Mouse (Mus musculus) CH12.LX (cell line): ENCODE data around the gene Nxpe5. TPM values are rescaled to one million over a fixed set of nuclear protein-coding genes. Genes with fewer than 3 reads are reported as not detected.

Experiments
- DNase-seq: peaks from one replicate; pipeline ENCODE4 v3.0.0-alpha.2; 2013; ENCODE audit errors: extremely low read depth
- H3K27ac ChIP-seq: 2 replicates; pipeline ENCODE4 v1.5.1; 2012; ENCODE audit warnings: low read depth, mild to moderate bottlenecking, control low read depth, moderate library complexity; ENCODE audit not compliant: insufficient read depth
- H3K27me3 ChIP-seq: replicated peaks from 2 replicates; pipeline ENCODE3; 2012; ENCODE audit warnings: inconsistent platforms
- H3K36me3 ChIP-seq, 2 experiments: replicated peaks in 1 of 2; 2 replicates each; pipeline versions ENCODE3 to v1.6.1; 2012; ENCODE audit warnings: inconsistent platforms in 1 of 2, low read length in 1 of 2, mild to moderate bottlenecking in 1 of 2, mixed read lengths in 1 of 2, moderate library complexity in 1 of 2; ENCODE audit not compliant: control insufficient read depth in 1 of 2, insufficient read depth in 1 of 2
- H3K4me1 ChIP-seq, 2 experiments: 2 replicates each; pipeline ENCODE4 v1.6.1; 2012; ENCODE audit warnings: inconsistent platforms in 1 of 2, moderate library complexity in 1 of 2; ENCODE audit not compliant: insufficient read depth in 2 of 2, control insufficient read depth in 1 of 2
- H3K4me2 ChIP-seq: 2 replicates; pipeline ENCODE4 v1.6.1; 2012; ENCODE audit warnings: low read depth, mild to moderate bottlenecking, control low read depth; ENCODE audit not compliant: poor library complexity, insufficient read depth, severe bottlenecking
- H3K4me3 ChIP-seq, 3 experiments: fragments of 150-350 bp in 1 of 3; sonication (generic) in 1 of 3; replicated peaks in 1 of 3; 2 replicates each; pipeline versions ENCODE3 to v1.5.1; 2011 to 2012; ENCODE audit warnings: low read depth in 2 of 3, low read length in 2 of 3, mild to moderate bottlenecking in 2 of 3, moderate library complexity in 2 of 3, control low read depth in 1 of 3, improper control_type of control experiment in 1 of 3, inconsistent platforms in 1 of 3, mixed read lengths in 1 of 3; ENCODE audit not compliant: poor library complexity in 1 of 3
- H3K79me2 ChIP-seq: replicated peaks from 2 replicates; pipeline ENCODE4 v1.6.1; 2012; ENCODE audit warnings: mild to moderate bottlenecking, moderate library complexity; ENCODE audit not compliant: control insufficient read depth, poor library complexity, insufficient read depth, severe bottlenecking; ENCODE audit errors: extremely low read depth
- H3K9ac ChIP-seq: 2 replicates; pipeline ENCODE4 v1.6.1; 2012; ENCODE audit warnings: low read depth, mild to moderate bottlenecking, control low read depth, moderate library complexity; ENCODE audit not compliant: insufficient read depth
- H3K9me3 ChIP-seq: replicated peaks from 2 replicates; pipeline ENCODE3; 2012; ENCODE audit warnings: low read length, inconsistent platforms, mixed read lengths
- BHLHE40 ChIP-seq: IDR thresholded peaks from 2 replicates; pipeline ENCODE4 v1.6.1; 2011; ENCODE audit warnings: mild to moderate bottlenecking, low read depth, low read length, improper control_type of control experiment
- CHD1 ChIP-seq: IDR thresholded peaks from 2 replicates; pipeline ENCODE4 v1.6.1; 2012; ENCODE audit warnings: low read depth, low read length, improper control_type of control experiment, inconsistent platforms
- CHD2 ChIP-seq: IDR thresholded peaks from 2 replicates; pipeline ENCODE4 v1.6.1; 2011; ENCODE audit warnings: low read length, improper control_type of control experiment
- CTCF ChIP-seq, 2 experiments: IDR thresholded peaks in 1 of 2; conservative IDR thresholded peaks in 1 of 2; 2 replicates each; pipeline ENCODE4 v1.5.1; 2011 to 2012; ENCODE audit warnings: low read depth in 2 of 2, low read length in 2 of 2, improper control_type of control experiment in 1 of 2, inconsistent platforms in 1 of 2, mild to moderate bottlenecking in 1 of 2, moderate library complexity in 1 of 2
- ELF1 ChIP-seq: IDR thresholded peaks from 2 replicates; pipeline ENCODE4 v1.6.1; 2014; ENCODE audit warnings: low read depth, mild to moderate bottlenecking, inconsistent platforms, low read length, improper control_type of control experiment
- ETS1 ChIP-seq: conservative IDR thresholded peaks from 2 replicates; pipeline ENCODE4 v1.6.1; 2012; ENCODE audit warnings: low read depth, mild to moderate bottlenecking, inconsistent platforms, low read length, improper control_type of control experiment, moderate library complexity
- GABPA ChIP-seq: IDR thresholded peaks from 2 replicates; pipeline ENCODE4 v1.6.1; 2012; ENCODE audit warnings: low read depth, low read length, improper control_type of control experiment, inconsistent platforms; ENCODE audit not compliant: insufficient replicate concordance
- HCFC1 ChIP-seq: IDR thresholded peaks from 2 replicates; pipeline ENCODE4 v1.6.1; 2012; ENCODE audit warnings: low read depth, mild to moderate bottlenecking, inconsistent platforms, low read length, improper control_type of control experiment
- IRF4 ChIP-seq: IDR thresholded peaks from 2 replicates; pipeline ENCODE4 v1.6.1; 2014; ENCODE audit warnings: low read depth, mild to moderate bottlenecking, inconsistent platforms, low read length, improper control_type of control experiment
- JUN ChIP-seq: IDR thresholded peaks from 2 replicates; pipeline ENCODE4 v1.6.1; 2011; ENCODE audit warnings: low read depth, mild to moderate bottlenecking, low read length, improper control_type of control experiment, moderate library complexity; ENCODE audit not compliant: insufficient read depth
- JUND ChIP-seq: conservative IDR thresholded peaks from 2 replicates; pipeline ENCODE4 v1.6.1; 2011; ENCODE audit warnings: low read depth, low read length, improper control_type of control experiment
- MAFK ChIP-seq: IDR thresholded peaks from 2 replicates; pipeline ENCODE4 v1.6.1; 2011; ENCODE audit warnings: low read length, improper control_type of control experiment; ENCODE audit not compliant: insufficient replicate concordance
- MEF2A ChIP-seq: IDR thresholded peaks from 2 replicates; pipeline ENCODE4 v1.6.1; 2014; ENCODE audit warnings: low read depth, mild to moderate bottlenecking, inconsistent platforms, low read length, improper control_type of control experiment, borderline replicate concordance
- MXI1 ChIP-seq: IDR thresholded peaks from 2 replicates; pipeline ENCODE4 v1.6.1; 2011; ENCODE audit warnings: mild to moderate bottlenecking, low read depth, low read length, improper control_type of control experiment
- MYC ChIP-seq: IDR thresholded peaks from 2 replicates; pipeline ENCODE4 v1.6.1; 2011; ENCODE audit warnings: low read depth, mild to moderate bottlenecking, improper control_type of control experiment, low read length
- NELFE ChIP-seq: IDR thresholded peaks from 2 replicates; pipeline ENCODE4 v1.6.1; 2011; ENCODE audit warnings: low read depth, low read length, improper control_type of control experiment
- PAX5 ChIP-seq: IDR thresholded peaks from 2 replicates; pipeline ENCODE4 v1.6.1; 2012; ENCODE audit warnings: low read length, inconsistent platforms, mixed read lengths
- POLR2AphosphoS2 ChIP-seq: IDR thresholded peaks from 2 replicates; pipeline ENCODE4 v1.6.1; 2011; ENCODE audit warnings: low read depth, low read length, improper control_type of control experiment
- RAD21 ChIP-seq: IDR thresholded peaks from 2 replicates; pipeline ENCODE4 v1.6.1; 2011; ENCODE audit warnings: low read depth, mild to moderate bottlenecking, low read length, improper control_type of control experiment, moderate library complexity
- RCOR1 ChIP-seq: conservative IDR thresholded peaks from 2 replicates; pipeline ENCODE4 v1.6.1; 2012; ENCODE audit warnings: low read depth, mild to moderate bottlenecking, inconsistent platforms, low read length, improper control_type of control experiment
- SMC3 ChIP-seq: IDR thresholded peaks from 2 replicates; pipeline ENCODE4 v1.6.1; 2011; ENCODE audit warnings: low read depth, low read length, improper control_type of control experiment
- TBP ChIP-seq: conservative IDR thresholded peaks from 2 replicates; pipeline ENCODE4 v1.6.1; 2011; ENCODE audit warnings: low read depth, low read length, improper control_type of control experiment
- TCF12 ChIP-seq: IDR thresholded peaks from 2 replicates; pipeline ENCODE4 v1.6.1; 2014; ENCODE audit warnings: low read depth, mild to moderate bottlenecking, inconsistent platforms, low read length, improper control_type of control experiment
- UBTF ChIP-seq: IDR thresholded peaks from 2 replicates; pipeline ENCODE4 v1.6.1; 2012; ENCODE audit warnings: low read depth, mild to moderate bottlenecking, inconsistent platforms, low read length, improper control_type of control experiment, moderate library complexity
- USF2 ChIP-seq: conservative IDR thresholded peaks from 2 replicates; pipeline ENCODE4 v1.6.1; 2011; ENCODE audit warnings: low read depth, low read length, improper control_type of control experiment
- ZKSCAN1 ChIP-seq: IDR thresholded peaks from 2 replicates; pipeline ENCODE4 v1.6.1; 2012; ENCODE audit warnings: low read depth, inconsistent platforms, low read length, improper control_type of control experiment, borderline replicate concordance
- ZMIZ1 ChIP-seq: IDR thresholded peaks from 2 replicates; pipeline ENCODE4 v1.6.1; 2012; ENCODE audit warnings: low read depth, mild to moderate bottlenecking, inconsistent platforms, low read length, improper control_type of control experiment
- dilution Hi-C: fragments of 300-500 bp; cut with MboI; formaldehyde crosslinking; loops from 2 replicates; pipeline ENCODE4 v1.14.3; 2020; ENCODE audit warnings: low sequenced_read_pairs; ENCODE audit not compliant: extremely low pct_unique_long_range_greater_than_20kb, extremely low pct_ligation_motif_present
- in situ Hi-C: fragments of 300-500 bp; cut with MboI; formaldehyde crosslinking; loops from 3 replicates; pipeline ENCODE4 v1.14.3; 2019; ENCODE audit warnings: low sequenced_read_pairs, low pct_ligation_motif_present, low pct_unique_long_range_greater_than_20kb, mixed read lengths
- polyA plus RNA-seq: library from polyadenylated mRNA; unstranded; fragments of >175 nt; gene quantifications from 2 replicates; pipeline ENCODE4 v1.2.1, GENCODE M21; 2012; ENCODE audit warnings: low read depth; ENCODE audit not compliant: insufficient read length
- total RNA-seq, 2 experiments: library from RNA; depleted of rRNA; stranded (reverse); fragments of 300-350 nt in 1 of 2; fragments of >200 nt in 1 of 2; gene quantifications; 2 replicates each; pipeline ENCODE4 v1.2.3; 2012 to 2014

The Nxpe5 gene
- total and polyA plus RNA-seq, 3 experiments = not detected

DNA sequence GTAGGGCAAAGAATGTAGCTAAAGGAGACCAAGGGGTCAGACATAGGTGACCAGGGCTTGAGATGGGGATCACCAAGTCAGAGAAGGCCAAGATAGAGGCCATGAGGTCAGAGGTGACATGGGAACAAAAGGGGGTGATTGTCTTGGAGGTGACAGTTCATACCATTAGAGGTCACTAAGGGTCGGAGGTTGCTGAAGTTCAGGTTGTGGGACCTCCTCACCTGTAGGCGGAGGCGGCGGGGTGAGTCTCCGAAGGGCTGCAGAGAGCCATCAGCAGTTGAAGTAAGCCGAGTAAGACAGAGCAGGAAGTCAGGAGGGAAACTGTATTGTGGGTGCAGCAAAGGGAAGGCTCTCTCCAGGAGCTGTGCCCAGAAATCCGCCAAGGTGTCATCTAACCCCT lies 52.3 kb downstream of the Nxpe5 start:
- Histone ChIP-seq H3K9me3 (peaks cover 6% of the 10 kb centered on the region), H3K27ac (no peak overlapping the region), H3K27me3 (peaks cover 15% of the 10 kb centered on the region), H3K4me3 (no peak overlapping the region), H3K9ac (no peak overlapping the region), H3K4me1 (peaks cover 0 to 5% of the 10 kb centered on the region in 2 experiments; a peak in 2 of 4 replicates), H3K36me3 (no peaks in the 10 kb centered on the region)
- DNase-seq = no peak
- in situ Hi-C loops = no loop called here
- no peak for TF ChIP-seq USF2
- TF ChIP-seq MXI1 = no peak
- TF ChIP-seq NELFE = no peak
- TF ChIP-seq MEF2A = no peak
- TF ChIP-seq ZMIZ1 = no peak
- TF ChIP-seq UBTF = no peak
- TF ChIP-seq MAFK = no peak
- TF ChIP-seq HCFC1 = no peak
- no peak for TF ChIP-seq CHD2
- TF ChIP-seq, all 38 proteins: peak for 0
- H3K4me2 ChIP-seq = no peak overlapping the region
- no peaks in the 10 kb centered on the region for H3K79me2 ChIP-seq
- dilution Hi-C loops = no loop called here

DNA sequence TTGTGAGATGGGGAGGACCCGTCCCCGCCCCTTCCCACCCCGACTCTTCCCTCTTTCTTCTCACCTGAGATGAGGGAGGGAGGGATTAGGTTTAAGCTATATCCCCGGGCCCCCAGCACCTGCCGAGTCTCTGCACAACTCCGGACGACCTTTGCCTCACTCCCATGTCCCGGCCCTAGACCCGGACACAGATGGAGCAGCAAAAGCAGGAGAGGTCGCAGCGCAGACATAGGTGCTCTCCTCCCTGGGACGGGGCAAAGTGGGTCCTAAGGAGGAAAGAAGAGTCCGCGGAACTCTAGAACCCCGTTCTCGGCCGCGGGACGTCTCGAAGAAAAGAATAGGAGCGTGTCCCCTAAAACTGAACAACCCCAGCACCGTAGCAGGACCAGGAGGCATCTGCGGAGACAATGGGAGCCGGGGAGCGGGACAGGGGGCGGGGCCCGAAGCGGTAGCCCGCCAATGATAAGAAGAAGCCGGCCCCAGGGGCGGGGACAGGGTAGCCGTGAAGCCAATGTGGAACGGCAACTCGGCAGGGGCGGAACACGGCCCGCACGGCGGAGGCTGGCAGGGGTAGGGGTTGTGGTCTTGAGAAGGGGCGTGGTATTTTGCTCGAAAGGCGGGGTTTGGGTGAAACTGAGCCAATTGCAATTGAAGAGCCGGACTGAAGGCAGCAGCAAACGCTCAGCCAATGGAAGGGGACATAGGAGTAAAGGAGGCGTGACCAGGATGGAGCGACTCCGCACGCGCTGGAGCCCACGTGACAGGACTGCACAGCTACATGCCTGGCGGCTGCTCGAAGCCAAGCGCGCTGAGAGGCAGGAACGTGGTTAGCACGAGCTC lies 54.1 kb downstream of the Nxpe5 start, which contains the start of the genes Gm43720, Gpc2 and Stag3:
Gene Gm43720, minus strand, starts transcription at position 374 of the 840 bp plus-strand sequence.
Gene Gpc2, minus strand, starts transcription at position 421 of the 840 bp plus-strand sequence.
Gene Stag3, plus strand, starts transcription at position 656 of the 840 bp plus-strand sequence.
- TF ChIP-seq MAFK (no peak), RAD21 (no peak), NELFE (no peak), CHD1 (no peak), RCOR1 (no peak), TCF12 (no peak), SMC3 (no peak), IRF4 (no peak), ETS1 (no peak), ELF1 (no peak), ZKSCAN1 (no peak), PAX5 (no peak), MYC (no peak), GABPA (no peak), JUND (no peak), TBP (no peak), BHLHE40 (no peak), JUN (no peak), CTCF (conservative IDR thresholded peaks at IDR 0.05 in 1 of 2, IDR thresholded peaks at IDR 0.05 in 1 of 2; ENCODE audit: low read depth in 2 of 2, low read length in 2 of 2) (no peak), POLR2AphosphoS2 (no peak)
- TF ChIP-seq, all 38 proteins: peak for 0
- peaks cover 0 to 10% of the 10 kb centered on the region in 2 experiments; a peak in 2 of 4 replicates for H3K4me1 ChIP-seq
- no peak for DNase-seq
- no peak within 1 kb of the TSS for H3K9ac ChIP-seq
- in situ Hi-C loops (no loop called here), dilution Hi-C loops (no loop called here)
- H3K9me3 ChIP-seq = peaks cover 6% of the 10 kb centered on the region
- H3K79me2 ChIP-seq = no peaks in the 10 kb centered on the region
- H3K36me3 ChIP-seq = no peaks in the 10 kb centered on the region
- no peak within 1 kb of the TSS for H3K27ac ChIP-seq
- H3K27me3 ChIP-seq = peaks cover 8% of the 10 kb centered on the region
- H3K4me3 ChIP-seq = no peak within 1 kb of the TSS
- H3K4me2 ChIP-seq = no peak within 1 kb of the TSS
